Mouse (Mus musculus) MEL (cell line): ENCODE results near the gene Psmd2. TPM values are rescaled to one million over a fixed set of nuclear protein-coding genes. Genes with fewer than 3 reads are reported as not detected.
A peak's percentile ranks its signal among the peaks of the same experiment; 100 is the strongest.

Experiments used
- DNase-seq: peaks from one replicate; pipeline ENCODE4 v3.0.0; 2011; ENCODE audit warnings: low read depth, low spot score
- H3K27ac ChIP-seq: 2 replicates; pipeline ENCODE4 v1.5.1; 2012; ENCODE audit warnings: low read depth, mild to moderate bottlenecking, control low read depth, low read length, moderate library complexity; ENCODE audit not compliant: control insufficient read depth
- H3K27me3 ChIP-seq, 2 experiments: fragments of 150-350 bp in 1 of 2; sonication (generic) in 1 of 2; 2 replicates each; pipeline ENCODE4 v1.6.1; 2012; ENCODE audit warnings: low read length in 2 of 2, mild to moderate bottlenecking in 2 of 2, improper control_type of control experiment in 1 of 2, moderate library complexity in 1 of 2; ENCODE audit not compliant: insufficient read depth in 2 of 2, control insufficient read depth in 1 of 2
- H3K36me3 ChIP-seq, 2 experiments: 2 replicates each; pipeline ENCODE4 v1.6.1; 2012 to 2014; ENCODE audit warnings: low read length in 2 of 2, improper control_type of control experiment in 1 of 2, inconsistent platforms in 1 of 2, mild to moderate bottlenecking in 1 of 2; ENCODE audit not compliant: insufficient read depth in 2 of 2, control insufficient read depth in 1 of 2
- H3K4me1 ChIP-seq, 2 experiments: fragments of 150-350 bp in 1 of 2; sonication (generic) in 1 of 2; 2 replicates each; pipeline ENCODE4 v1.6.1; 2012; ENCODE audit warnings: low read length in 2 of 2, improper control_type of control experiment in 1 of 2, mild to moderate bottlenecking in 1 of 2; ENCODE audit not compliant: insufficient read depth in 2 of 2, control insufficient read depth in 1 of 2
- H3K4me3 ChIP-seq, 2 experiments: fragments of 150-350 bp in 1 of 2; sonication (generic) in 1 of 2; 2 replicates each; pipeline ENCODE4 v1.5.1; 2012; ENCODE audit warnings: low read depth in 2 of 2, low read length in 2 of 2, mild to moderate bottlenecking in 2 of 2, moderate library complexity in 2 of 2, control low read depth in 1 of 2, improper control_type of control experiment in 1 of 2; ENCODE audit not compliant: control insufficient read depth in 1 of 2, insufficient read depth in 1 of 2
- H3K79me2 ChIP-seq: 2 replicates; pipeline ENCODE4 v1.6.1; 2012; ENCODE audit warnings: mild to moderate bottlenecking, low read length, moderate library complexity; ENCODE audit not compliant: control insufficient read depth, poor library complexity, insufficient read depth
- H3K9ac ChIP-seq: 2 replicates; pipeline ENCODE4 v1.6.1; 2012; ENCODE audit warnings: low read depth, mild to moderate bottlenecking, control low read depth, low read length, moderate library complexity; ENCODE audit not compliant: control insufficient read depth, poor library complexity, severe bottlenecking
- H3K9me3 ChIP-seq: fragments of 150-350 bp; sonication (generic); replicated peaks from 2 replicates; pipeline ENCODE4 v1.6.1; 2012; ENCODE audit warnings: mild to moderate bottlenecking, low read length, improper control_type of control experiment, moderate library complexity; ENCODE audit not compliant: insufficient read depth
- BHLHE40 ChIP-seq: IDR thresholded peaks from 2 replicates; pipeline ENCODE4 v1.6.1; 2012; ENCODE audit warnings: low read depth, mild to moderate bottlenecking, inconsistent platforms, low read length, improper control_type of control experiment, borderline replicate concordance
- CHD1 ChIP-seq: IDR thresholded peaks from 2 replicates; pipeline ENCODE4 v1.6.1; 2012; ENCODE audit warnings: low read depth, mild to moderate bottlenecking, inconsistent platforms, low read length, improper control_type of control experiment
- CTCF ChIP-seq, 3 experiments: IDR thresholded peaks in 2 of 3; conservative IDR thresholded peaks in 1 of 3; 2 replicates each; pipeline ENCODE4 v1.5.1; 2011 to 2012; ENCODE audit warnings: low read length in 3 of 3, low read depth in 2 of 3, mild to moderate bottlenecking in 2 of 3, improper control_type of control experiment in 1 of 3, inconsistent platforms in 1 of 3, mixed read lengths in 1 of 3, moderate library complexity in 1 of 3; ENCODE audit not compliant: control insufficient read depth in 1 of 3, insufficient read depth in 1 of 3, poor library complexity in 1 of 3, severe bottlenecking in 1 of 3
- E2F4 ChIP-seq: IDR thresholded peaks from 2 replicates; pipeline ENCODE4 v1.6.1; 2011; ENCODE audit warnings: low read depth, low read length, improper control_type of control experiment, borderline replicate concordance
- ELF1 ChIP-seq: IDR thresholded peaks from 2 replicates; pipeline ENCODE4 v1.6.1; 2014; ENCODE audit warnings: low read depth, mild to moderate bottlenecking, inconsistent platforms, low read length, improper control_type of control experiment, moderate library complexity
- EP300 ChIP-seq, 2 experiments: IDR thresholded peaks; 2 replicates each; pipeline ENCODE4 v1.6.1; 2011; ENCODE audit warnings: improper control_type of control experiment in 2 of 2, low read length in 2 of 2, low read depth in 1 of 2, mild to moderate bottlenecking in 1 of 2
- ETS1 ChIP-seq: IDR thresholded peaks from 2 replicates; pipeline ENCODE4 v1.6.1; 2012; ENCODE audit warnings: low read depth, mild to moderate bottlenecking, inconsistent platforms, low read length, improper control_type of control experiment, moderate library complexity
- GABPA ChIP-seq: IDR thresholded peaks from 2 replicates; pipeline ENCODE4 v1.6.1; 2012; ENCODE audit warnings: low read depth, mild to moderate bottlenecking, inconsistent platforms, low read length, improper control_type of control experiment, moderate library complexity
- GATA1 ChIP-seq: IDR thresholded peaks from 2 replicates; pipeline ENCODE4 v1.6.1; 2011; ENCODE audit warnings: low read depth, low read length, improper control_type of control experiment
- HCFC1 ChIP-seq: IDR thresholded peaks from 2 replicates; pipeline ENCODE4 v1.6.1; 2012; ENCODE audit warnings: low read depth, mild to moderate bottlenecking, inconsistent platforms, low read length, improper control_type of control experiment, moderate library complexity
- JUND ChIP-seq: IDR thresholded peaks from 2 replicates; pipeline ENCODE4 v1.6.1; 2011; ENCODE audit warnings: low read depth, mild to moderate bottlenecking, improper control_type of control experiment, low read length
- KAT2A ChIP-seq: conservative IDR thresholded peaks from 2 replicates; pipeline ENCODE4 v1.6.1; 2012; ENCODE audit warnings: low read depth, low read length, improper control_type of control experiment, inconsistent platforms
- MAX ChIP-seq: IDR thresholded peaks from 2 replicates; pipeline ENCODE4 v1.6.1; 2011; ENCODE audit warnings: low read length, improper control_type of control experiment
- MAZ ChIP-seq: IDR thresholded peaks from 2 replicates; pipeline ENCODE4 v1.6.1; 2012; ENCODE audit warnings: low read depth, mild to moderate bottlenecking, inconsistent platforms, low read length, improper control_type of control experiment
- MEF2A ChIP-seq: IDR thresholded peaks from 2 replicates; pipeline ENCODE4 v1.6.1; 2014; ENCODE audit warnings: low read depth, mild to moderate bottlenecking, inconsistent platforms, low read length, improper control_type of control experiment; ENCODE audit not compliant: poor library complexity, insufficient replicate concordance, severe bottlenecking; ENCODE audit errors: extremely low read depth
- MYB ChIP-seq: IDR thresholded peaks from 2 replicates; pipeline ENCODE4 v1.6.1; 2011; ENCODE audit warnings: mild to moderate bottlenecking, low read depth, low read length, improper control_type of control experiment
- MYC ChIP-seq: IDR thresholded peaks from 2 replicates; pipeline ENCODE4 v1.6.1; 2011; ENCODE audit warnings: low read depth, mild to moderate bottlenecking, low read length, improper control_type of control experiment, moderate library complexity
- NELFE ChIP-seq: IDR thresholded peaks from 2 replicates; pipeline ENCODE4 v1.6.1; 2011; ENCODE audit warnings: low read depth, low read length, improper control_type of control experiment
- POLR2AphosphoS5 ChIP-seq: IDR thresholded peaks from 2 replicates; pipeline ENCODE4 v1.6.1; 2012; ENCODE audit warnings: low read depth, borderline replicate concordance, mild to moderate bottlenecking, inconsistent platforms, low read length, moderate library complexity, mixed read lengths
- RAD21 ChIP-seq: IDR thresholded peaks from 2 replicates; pipeline ENCODE4 v1.6.1; 2011; ENCODE audit warnings: mild to moderate bottlenecking, low read depth, low read length, improper control_type of control experiment
- SIN3A ChIP-seq: IDR thresholded peaks from 2 replicates; pipeline ENCODE4 v1.6.1; 2012; ENCODE audit warnings: low read length, improper control_type of control experiment, inconsistent platforms
- UBTF ChIP-seq: IDR thresholded peaks from 2 replicates; pipeline ENCODE4 v1.6.1; 2012; ENCODE audit warnings: low read depth, mild to moderate bottlenecking, inconsistent platforms, low read length, improper control_type of control experiment, moderate library complexity, borderline replicate concordance; ENCODE audit not compliant: insufficient read depth
- USF1 ChIP-seq: IDR thresholded peaks from 2 replicates; pipeline ENCODE4 v1.6.1; 2014; ENCODE audit warnings: low read depth, mild to moderate bottlenecking, inconsistent platforms, low read length, improper control_type of control experiment, moderate library complexity
- USF2 ChIP-seq, 2 experiments: IDR thresholded peaks; 2 replicates each; pipeline ENCODE4 v1.6.1; 2011 to 2012; ENCODE audit warnings: improper control_type of control experiment in 2 of 2, low read length in 2 of 2, borderline replicate concordance in 1 of 2, inconsistent platforms in 1 of 2, low read depth in 1 of 2, mild to moderate bottlenecking in 1 of 2; ENCODE audit not compliant: insufficient read depth in 1 of 2
- ZC3H11A ChIP-seq: IDR thresholded peaks from 2 replicates; pipeline ENCODE4 v1.6.1; 2012; ENCODE audit warnings: low read depth, mild to moderate bottlenecking, inconsistent platforms, low read length, improper control_type of control experiment
- ZKSCAN1 ChIP-seq: IDR thresholded peaks from 2 replicates; pipeline ENCODE4 v1.6.1; 2012; ENCODE audit warnings: low read depth, mild to moderate bottlenecking, inconsistent platforms, low read length, improper control_type of control experiment, moderate library complexity
- ZNF384 ChIP-seq: IDR thresholded peaks from 2 replicates; pipeline ENCODE4 v1.6.1; 2012; ENCODE audit warnings: low read depth, mild to moderate bottlenecking, inconsistent platforms, low read length, improper control_type of control experiment
- polyA plus RNA-seq, 2 experiments: library from polyadenylated mRNA; stranded (reverse) in 1 of 2; unstranded in 1 of 2; fragments of >175 nt in 1 of 2; fragments of >200 nt in 1 of 2; gene quantifications; 2 replicates each; pipeline versions ENCODE4 v1.2.1 to v1.2.4; 2012; ENCODE audit warnings: low replicate concordance in 2 of 2, low read depth in 1 of 2; ENCODE audit not compliant: insufficient read length in 2 of 2, insufficient read depth in 1 of 2, missing spikeins in 1 of 2
- total RNA-seq: library from RNA; depleted of rRNA; stranded (reverse); fragments of 300-350 nt; gene quantifications from 2 replicates; pipeline ENCODE4 v1.2.3, GENCODE M21; 2012

Gene Psmd2
- total and polyA plus RNA-seq, 3 experiments = 81.9 to 432 (median 262) TPM

DNA sequence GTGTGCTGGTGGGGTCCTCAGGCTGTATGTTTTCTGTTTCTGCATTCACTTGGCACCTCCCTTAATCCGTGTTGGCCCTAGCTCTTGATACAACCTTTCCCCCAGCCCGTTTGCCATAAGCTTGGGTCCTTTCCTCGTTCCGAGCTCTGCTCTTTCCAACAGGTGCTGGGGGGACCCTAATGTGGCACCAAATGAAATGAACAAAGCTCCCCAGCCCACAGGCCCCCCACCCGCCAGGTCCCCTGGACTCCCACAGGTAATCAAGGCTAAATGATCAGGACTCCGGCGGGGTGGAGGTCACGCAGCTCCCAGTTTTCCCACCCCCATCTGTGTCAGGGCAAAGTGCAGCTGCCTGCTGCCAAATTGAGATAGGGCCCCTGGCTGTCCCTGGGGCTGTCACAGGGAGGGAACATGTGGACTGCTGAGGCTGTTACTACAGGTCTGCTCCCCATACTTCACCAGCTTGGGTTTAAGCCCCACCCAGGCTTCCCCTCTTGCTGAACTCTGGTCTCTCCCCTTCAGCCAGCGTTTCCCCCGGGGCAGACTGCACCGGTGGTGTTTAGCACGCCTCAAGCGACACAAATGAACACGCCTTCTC is 22.4 kb downstream of the Psmd2 start (continued):
- peak; percentile 57 for TF ChIP-seq ETS1
- no peak for TF ChIP-seq GABPA
- TF ChIP-seq JUND = no peak
- no peak for TF ChIP-seq KAT2A
- TF ChIP-seq ELF1 = no peak
- no peak for TF ChIP-seq MYB
- no peak for TF ChIP-seq GATA1
- TF ChIP-seq USF1 = no peak
- no peak for TF ChIP-seq MEF2A
- TF ChIP-seq RAD21 = no peak
- TF ChIP-seq ZC3H11A = no peak
- no peak for TF ChIP-seq HCFC1
- no peak for TF ChIP-seq UBTF
- TF ChIP-seq EP300 (IDR thresholded peaks at IDR 0.05; ENCODE audit: low read depth in 1 of 2, low read length in 2 of 2) = 0 out of 4 replicates have a peak, but pooled peaks of 1 of the 2 experiments have one; percentile 22
- TF ChIP-seq MAZ = no peak
- TF ChIP-seq E2F4 = no peak
- no peak; the same call in 1 of the 2 replicates for TF ChIP-seq CHD1
- TF ChIP-seq MYC = no peak; the same call in 1 of the 2 replicates
- TF ChIP-seq BHLHE40 = no peak
- no peak for TF ChIP-seq NELFE
- TF ChIP-seq USF2 (IDR thresholded peaks at IDR 0.05; ENCODE audit: borderline replicate concordance in 1 of 2, insufficient read depth in 1 of 2, low read depth in 1 of 2, low read length in 2 of 2) = no peak
- TF ChIP-seq ZKSCAN1 = no peak
- peak; percentile 41; the same call in 1 of the 2 replicates for TF ChIP-seq MAX

DNA sequence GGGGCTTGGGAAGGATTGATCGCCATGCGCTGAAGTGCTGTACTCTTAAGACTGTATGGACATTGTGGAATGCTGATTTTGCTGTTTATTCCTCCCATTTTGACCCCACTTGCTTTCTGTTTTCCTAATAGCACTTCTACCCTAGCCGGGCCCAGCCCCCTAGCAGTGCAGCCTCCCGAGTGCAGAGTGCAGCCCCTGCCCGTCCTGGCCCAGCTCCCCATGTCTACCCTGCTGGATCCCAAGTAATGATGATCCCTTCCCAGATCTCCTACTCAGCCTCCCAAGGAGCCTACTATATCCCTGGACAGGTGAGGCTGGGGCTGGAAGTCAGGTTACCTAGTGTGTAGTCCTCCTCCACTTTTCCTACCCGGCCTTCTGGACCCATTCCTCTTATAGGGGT is 23.8 kb downstream of the Psmd2 start:
- Histone ChIP-seq H3K4me1 (peaks cover 11 to 35% of the 10 kb centered on the region in 2 experiments), H3K27me3 (no peaks in the 10 kb centered on the region), H3K4me3 (no peak overlapping the region), H3K9me3 (no peaks in the 10 kb centered on the region), H3K36me3 (peaks cover 39 to 47% of the 10 kb centered on the region in 2 experiments), H3K27ac (no peak overlapping the region), H3K9ac (peak overlapping the region; percentile 99), H3K79me2 (peaks cover 64% of the 10 kb centered on the region)
- no peak for DNase-seq
- no peak for TF ChIP-seq POLR2AphosphoS5
- TF ChIP-seq HCFC1 = no peak
- TF ChIP-seq ZNF384 = no peak
- TF ChIP-seq ZKSCAN1 = no peak
- TF ChIP-seq E2F4 = no peak
- no peak for TF ChIP-seq EP300 (IDR thresholded peaks at IDR 0.05; ENCODE audit: low read depth in 1 of 2, low read length in 2 of 2)
- TF ChIP-seq SIN3A = no peak
- TF ChIP-seq CTCF (IDR thresholded peaks at IDR 0.05 in 2 of 3, conservative IDR thresholded peaks at IDR 0.05 in 1 of 3; ENCODE audit: control insufficient read depth in 1 of 3, insufficient read depth in 1 of 3, low read depth in 2 of 3, low read length in 3 of 3, poor library complexity in 1 of 3, severe bottlenecking in 1 of 3) = no peak
